Mouse (Mus musculus): Measurements from ENCODE around the gene Gfra4. TPM values are rescaled to one million over a fixed set of nuclear protein-coding genes. Genes with fewer than 3 reads are reported as not detected.

Gfra4 gene
- polyA plus RNA-seq, 1 experiment: 1.5 TPM

GRCm38 (mm10) chr2:131009123-131009522 is 33.8 kb downstream of the Gfra4 start:
- no peaks in the 10 kb centered on the region for H3K4me1 ChIP-seq (ENCODE audit: control insufficient read depth, insufficient read depth, low read length)
- H3K4me3 ChIP-seq (ENCODE audit: insufficient read depth, low read length): no peak overlapping the region
- no peak for TF ChIP-seq POLR2A (IDR thresholded peaks at IDR 0.05; ENCODE audit: borderline replicate concordance, low read depth, low read length)
- no peak overlapping the region for H3K27ac ChIP-seq (ENCODE audit: insufficient read depth, low read depth, low read length)

GRCm38 (mm10) chr2:130992818-130993217 is 50.1 kb downstream of the Gfra4 start:
- Histone ChIP-seq H3K27ac (ENCODE audit: insufficient read depth, low read depth, low read length) (no peak overlapping the region), H3K4me1 (ENCODE audit: control insufficient read depth, insufficient read depth, low read length) (peaks cover 3% of the 10 kb centered on the region; the same call in 1 of the 2 replicates), H3K4me3 (ENCODE audit: insufficient read depth, low read length) (no peak overlapping the region)
- no peak for TF ChIP-seq POLR2A (IDR thresholded peaks at IDR 0.05; ENCODE audit: borderline replicate concordance, low read depth, low read length)
- no peak for TF ChIP-seq CTCF (IDR thresholded peaks at IDR 0.05; ENCODE audit: low read depth, low read length)

Other genes starting within 250 kb of the Gfra4 start
- gene 4930402H24Rik, start 136.7 kb downstream of the Gfra4 start, polyA plus RNA-seq (2012; ENCODE audit: insufficient read depth, insufficient read length, missing spikeins): 22.8 and 27.0 TPM in 2 replicates
- 11.0 and 11.5 TPM in 2 replicates for gene Atrn, start 136.6 kb downstream of the Gfra4 start, polyA plus RNA-seq (2012; ENCODE audit: insufficient read depth, insufficient read length, missing spikeins)
- gene Adam33, start 20.7 kb upstream of the Gfra4 start, polyA plus RNA-seq (2012; ENCODE audit: insufficient read depth, insufficient read length, missing spikeins): 12.8 and 13.6 TPM in 2 replicates
- gene Siglec1, start 43.7 kb upstream of the Gfra4 start, polyA plus RNA-seq (2012; ENCODE audit: insufficient read depth, insufficient read length, missing spikeins): 164 and 219 TPM in 2 replicates
- not detected in 2 replicates for gene Hspa12b, start 84.2 kb upstream of the Gfra4 start, polyA plus RNA-seq (2012; ENCODE audit: insufficient read depth, insufficient read length, missing spikeins)
- gene Gm11037, start 90.4 kb upstream of the Gfra4 start, polyA plus RNA-seq (2012; ENCODE audit: insufficient read depth, insufficient read length, missing spikeins): not detected in 2 replicates
- 53.6 and 55.6 TPM in 2 replicates for gene 1700037H04Rik, start 117.0 kb upstream of the Gfra4 start, polyA plus RNA-seq (2012; ENCODE audit: insufficient read depth, insufficient read length, missing spikeins)
- 88.2 and 88.3 TPM in 2 replicates for gene Cenpb, start 137.0 kb upstream of the Gfra4 start, polyA plus RNA-seq (2012; ENCODE audit: insufficient read depth, insufficient read length, missing spikeins)
- gene Cdc25b, start 143.9 kb upstream of the Gfra4 start, polyA plus RNA-seq (2012; ENCODE audit: insufficient read depth, insufficient read length, missing spikeins): 47.1 and 56.5 TPM in 2 replicates
- gene Spef1, start 144.2 kb upstream of the Gfra4 start, polyA plus RNA-seq (2012; ENCODE audit: insufficient read depth, insufficient read length, missing spikeins): 7.1 and 8.9 TPM in 2 replicates
- gene Ap5s1, start 164.0 kb upstream of the Gfra4 start, polyA plus RNA-seq (2012; ENCODE audit: insufficient read depth, insufficient read length, missing spikeins): 28.1 and 29.1 TPM in 2 replicates
- gene Mavs, start 191.0 kb upstream of the Gfra4 start, polyA plus RNA-seq (2012; ENCODE audit: insufficient read depth, insufficient read length, missing spikeins): 39.0 and 40.3 TPM in 2 replicates
- gene Pank2, start 219.4 kb upstream of the Gfra4 start, polyA plus RNA-seq (2012; ENCODE audit: insufficient read depth, insufficient read length, missing spikeins): 49.3 and 50.2 TPM in 2 replicates

All from bone marrow macrophage, adult 2 months (primary cell).